Comparison of ENCODE assay signal across 22 mouse cellular contexts in the genomic region with DNA sequence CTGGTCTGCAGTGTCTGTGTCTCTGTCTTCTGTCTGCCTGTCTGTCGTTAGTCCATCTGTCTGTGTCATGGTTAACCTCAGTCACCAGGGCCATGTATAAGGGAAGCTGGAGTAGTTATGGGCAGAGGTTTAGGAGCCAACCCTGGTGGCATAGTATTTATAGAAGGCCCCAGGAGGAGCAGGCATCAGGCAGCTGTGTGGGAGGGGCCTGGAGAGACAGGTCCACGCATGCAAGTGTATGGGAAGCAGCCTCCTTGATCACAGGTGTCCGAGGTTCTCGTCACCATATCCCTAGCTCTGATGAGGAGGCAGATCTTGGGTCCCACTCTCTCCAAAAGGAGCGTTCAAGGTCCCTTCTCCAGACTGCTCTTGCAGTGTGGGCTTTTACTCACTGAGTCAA. TPM values are rescaled to one million over a fixed set of nuclear protein-coding genes. Genes with fewer than 3 reads are reported as not detected.
DNase-seq lines count a peak whose midpoint lies in the region; ATAC-seq and TF ChIP-seq lines count a peak whose summit lies in the region.
"Had no signal": no experiment of that assay in that cellular context is flagged by ENCODE, and none has a peak within 500 bp of the region (broad histone marks: within the 10 kb centered on the region; RNA-seq: fewer than 3 reads in every experiment).

No protein-coding gene starts in this region.

- peak overlapping the region; percentile 47; the same call in 1 of the 2 replicates for H3K9ac ChIP-seq in heart, embryonic 14.5 days (ENCODE audit: low read length)
- H3K9ac ChIP-seq in midbrain, embryonic 11.5 days (ENCODE audit: low read length), result no peak overlapping the region
- no peak overlapping the region for H3K9ac ChIP-seq in neural tube, embryonic 15.5 days (replicated peaks)
- H3K9ac ChIP-seq: forebrain, embryonic 15.5 days; hindbrain, embryonic 13.5 days; midbrain, embryonic 15.5 days had no signal

- no peaks in the 10 kb centered on the region for H3K9me3 ChIP-seq in heart, embryonic 14.5 days (ENCODE audit: control insufficient read depth, low read length)
- no peaks in the 10 kb centered on the region for H3K9me3 ChIP-seq in midbrain, embryonic 10.5 days (replicated peaks)
- H3K9me3 ChIP-seq in midbrain, embryonic 11.5 days (ENCODE audit: control insufficient read depth, low read length), result no peaks in the 10 kb centered on the region
- H3K9me3 ChIP-seq in neural tube, embryonic 15.5 days (replicated peaks), result no peaks in the 10 kb centered on the region
- H3K9me3 ChIP-seq: forebrain, embryonic 15.5 days; hindbrain, embryonic 13.5 days; midbrain, embryonic 15.5 days had no signal

- H3K4me1 ChIP-seq in heart, embryonic 14.5 days (ENCODE audit: control insufficient read depth in 2 of 2, insufficient read depth in 2 of 2, low read length in 2 of 2), result peaks cover 58 to 81% of the 10 kb centered on the region in 2 experiments
- H3K4me1 ChIP-seq in midbrain, embryonic 10.5 days, result peaks cover 35% of the 10 kb centered on the region
- peaks cover 6% of the 10 kb centered on the region for H3K4me1 ChIP-seq in midbrain, embryonic 11.5 days (ENCODE audit: control insufficient read depth, insufficient read depth, low read length)
- peaks cover 21% of the 10 kb centered on the region for H3K4me1 ChIP-seq in neural tube, embryonic 15.5 days

- peak; percentile 34 for DNase-seq in gastrocnemius, adult 2 months
- no peak for DNase-seq in gastrocnemius, postnatal 25 days
- DNase-seq in heart, postnatal 25 days (ENCODE audit: low spot score), result no peak
- no peak for DNase-seq in midbrain, embryonic 10.5 days (ENCODE audit: low spot score)
- no peak for DNase-seq in midbrain, embryonic 11.5 days (ENCODE audit: low spot score, missing footprints)
- no peak for DNase-seq in testis, postnatal 14 days (ENCODE audit: low spot score)
- DNase-seq: adrenal gland, adult 8-10 months; cerebellum, adult 9-10 months; gastrocnemius, postnatal 36 days; kidney, adult 8-10 months; liver; right cerebral cortex, postnatal 25 days; thymus, postnatal 36 days had no signal

- 47% methylated on average over 5 of the region's 5 CpGs for WGBS in heart, embryonic 14.5 days
- WGBS in midbrain, embryonic 10.5 days, result 87% methylated on average over 5 of the region's 5 CpGs
- 89% methylated on average over 5 of the region's 5 CpGs for WGBS in midbrain, embryonic 11.5 days
- WGBS in neural tube, embryonic 15.5 days, result 91% methylated on average over 5 of the region's 5 CpGs

- no peak for ATAC-seq in heart, embryonic 14.5 days (ENCODE audit: insufficient number of reproducible peaks, insufficient read depth, low FRiP score, low read depth)
- ATAC-seq in midbrain, embryonic 11.5 days (ENCODE audit: low FRiP score), result no peak
- ATAC-seq in neural tube, embryonic 15.5 days (ENCODE audit: low FRiP score), result no peak
- ATAC-seq: CD4-positive, CD25-positive, alpha-beta regulatory T cell, adult 4 months; Patski had no signal

- TF ChIP-seq CTCF in gastrocnemius, adult 2 months (IDR thresholded peaks at IDR 0.05), result no peak

- peak overlapping the region; percentile 92 for H3K27ac ChIP-seq in gastrocnemius, adult 2 months
- H3K27ac ChIP-seq in heart, embryonic 14.5 days (replicated peaks in 1 of 2; ENCODE audit: control insufficient read depth in 1 of 2, insufficient read depth in 1 of 2, low read depth in 2 of 2, low read length in 2 of 2), result peak overlapping the region; percentile 96 to 98
- peak overlapping the region; percentile 72; the same call in 1 of the 2 replicates for H3K27ac ChIP-seq in midbrain, embryonic 10.5 days (replicated peaks)
- H3K27ac ChIP-seq in midbrain, embryonic 11.5 days (ENCODE audit: low read depth, low read length), result no peak overlapping the region
- H3K27ac ChIP-seq in neural tube, embryonic 15.5 days (replicated peaks), result no peak overlapping the region
- H3K27ac ChIP-seq: forebrain, embryonic 15.5 days; hindbrain, embryonic 13.5 days; midbrain, embryonic 15.5 days; stomach, postnatal 0 days had no signal

- peak overlapping the region; percentile 64 for H3K4me3 ChIP-seq in gastrocnemius, adult 2 months
- no peak overlapping the region for H3K4me3 ChIP-seq in heart, embryonic 14.5 days (ENCODE audit: control insufficient read depth in 1 of 2, insufficient read depth in 1 of 2, low read depth in 1 of 2, low read length in 2 of 2)
- no peak overlapping the region for H3K4me3 ChIP-seq in midbrain, embryonic 10.5 days
- no peak overlapping the region for H3K4me3 ChIP-seq in midbrain, embryonic 11.5 days (ENCODE audit: low read depth, low read length)
- no peak overlapping the region for H3K4me3 ChIP-seq in neural tube, embryonic 15.5 days (replicated peaks)
- H3K4me3 ChIP-seq: erythroblast, embryonic 14.5 days; forebrain, embryonic 15.5 days; hindbrain, embryonic 13.5 days; midbrain, embryonic 15.5 days had no signal

- intact Hi-C loops in gastrocnemius, adult 2 months (cut with DNase I), result loop anchor here (5.0 to 10.0 kb wide), 3 partner anchors 51 to 374 kb away; partner anchors contain the start of genes Baz2b, March7 and Wdsub1
- intact Hi-C loops in heart, postnatal 25 days (cut with DNase I), result loop anchor here (2.0 to 5.0 kb wide), 3 partner anchors 131 to 588 kb away; partner anchors contain the start of genes Baz2b and March7

- peaks cover 27% of the 10 kb centered on the region for H3K36me3 ChIP-seq in heart, embryonic 14.5 days (ENCODE audit: control insufficient read depth, insufficient read depth, low read length)
- no peaks in the 10 kb centered on the region for H3K36me3 ChIP-seq in midbrain, embryonic 10.5 days
- no peaks in the 10 kb centered on the region for H3K36me3 ChIP-seq in midbrain, embryonic 11.5 days (ENCODE audit: control insufficient read depth, insufficient read depth, low read length)
- H3K36me3 ChIP-seq in neural tube, embryonic 15.5 days, result peaks cover 7% of the 10 kb centered on the region; the same call in 1 of the 2 replicates
- H3K36me3 ChIP-seq: forebrain, embryonic 15.5 days; midbrain, embryonic 15.5 days had no signal

- H3K27me3 ChIP-seq in heart, embryonic 14.5 days (ENCODE audit: control insufficient read depth, insufficient read depth, low read length), result no peaks in the 10 kb centered on the region
- H3K27me3 ChIP-seq in midbrain, embryonic 10.5 days (ENCODE audit: low read depth, poor library complexity, severe bottlenecking), result no peaks in the 10 kb centered on the region
- no peaks in the 10 kb centered on the region for H3K27me3 ChIP-seq in midbrain, embryonic 11.5 days (ENCODE audit: control insufficient read depth, insufficient read depth, low read length)
- no peaks in the 10 kb centered on the region for H3K27me3 ChIP-seq in neural tube, embryonic 15.5 days (replicated peaks)
- H3K27me3 ChIP-seq: forebrain, embryonic 15.5 days; hindbrain, embryonic 13.5 days; midbrain, embryonic 15.5 days; Patski had no signal

- no peak overlapping the region for H3K4me2 ChIP-seq in heart, embryonic 14.5 days (ENCODE audit: low read length)
- no peak overlapping the region for H3K4me2 ChIP-seq in midbrain, embryonic 11.5 days
- H3K4me2 ChIP-seq in neural tube, embryonic 15.5 days, result no peak overlapping the region
- H3K4me2 ChIP-seq: forebrain, embryonic 15.5 days; hindbrain, embryonic 13.5 days; midbrain, embryonic 15.5 days had no signal

RNA-seq across cellular contexts. Expression of gene Wdsub1, which starts 51.5 kb away (rescaled TPM):
- total RNA-seq in gastrocnemius, adult 2 months (2021), result 10 to 100 TPM; 12.0 to 18.4 TPM
- total RNA-seq in gastrocnemius, postnatal 25 days (2021), result 10 to 100 TPM; 11.8 to 13.0 TPM
- polyA plus RNA-seq in heart, embryonic 14.5 days (2014; fragmentation: Nextera tagmentation; extraction: Ambion mirVana), result 52.4 and 55.8 TPM in 2 replicates
- total RNA-seq in heart, postnatal 25 days (2021), result 10 to 100 TPM; 21.3 to 21.5 TPM
- polyA plus RNA-seq in midbrain, embryonic 10.5 days (2016; fragmentation: Nextera tagmentation; extraction: Ambion mirVana), result 18.6 and 25.3 TPM in 2 replicates
- 18.5 and 19.2 TPM in 2 replicates for polyA plus RNA-seq in midbrain, embryonic 11.5 days (2014; fragmentation: Nextera tagmentation; extraction: Ambion mirVana)
- polyA plus RNA-seq in neural tube, embryonic 15.5 days (2015; fragmentation: Nextera tagmentation; extraction: Ambion mirVana), result 15.9 and 20.0 TPM in 2 replicates

Comparison
In these comparisons a context has a peak if more than half of its experiments do, and no peak if none do; other contexts are left out.
1. H3K27ac ChIP-seq: peak in gastrocnemius, adult 2 months (single experiment), heart, embryonic 14.5 days (2 of 2) and midbrain, embryonic 10.5 days (single experiment); none in midbrain, embryonic 11.5 days (single experiment) and neural tube, embryonic 15.5 days (single experiment).